Mouse (Mus musculus) liver, postnatal 0 days (tissue): ENCODE results near the gene Gtf2h3.

ENCODE experiments used
- CTCF ChIP-seq: sonication (generic); IDR thresholded peaks from 2 replicates; pipeline ENCODE4 v1.5.1; 2016; ENCODE audit warnings: antibody characterized with exemption, low read depth
- EP300 ChIP-seq: IDR thresholded peaks from 2 replicates; pipeline ENCODE4 v1.6.1; 2016; ENCODE audit warnings: antibody characterized with exemption, low read depth, mild to moderate bottlenecking

DNA sequence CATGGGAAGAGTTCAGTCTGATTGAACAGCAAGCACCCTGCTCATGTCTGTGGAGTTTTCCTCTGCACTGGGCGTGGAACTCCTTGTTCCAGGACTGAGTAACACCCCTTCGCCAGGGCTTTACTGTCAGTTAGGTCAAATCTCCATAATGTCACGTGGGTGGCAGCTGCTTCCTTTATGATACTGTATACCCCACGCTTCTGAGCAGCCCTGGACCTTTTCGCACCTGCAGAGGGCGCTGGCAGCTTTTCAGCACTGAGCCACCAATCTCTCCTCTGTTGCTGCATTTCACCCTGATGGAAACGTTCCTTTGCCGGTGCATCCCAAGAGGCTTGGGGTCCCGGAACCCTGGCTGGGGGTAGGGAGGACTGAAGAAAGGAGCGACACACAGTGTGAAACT, 32.0 kb downstream of the Gtf2h3 start:
- TF ChIP-seq CTCF, result peak; percentile 54
- TF ChIP-seq EP300, result no peak
